Mouse (Mus musculus) lung, adult 2 months (tissue): ENCODE results near the gene Rad23a.

Experiments used
- CTCF ChIP-seq: fragments of 200-500 bp; IDR thresholded peaks from 2 replicates; pipeline ENCODE4 v1.5.1; 2011; ENCODE audit warnings: mild to moderate bottlenecking, low read length, control low read depth; ENCODE audit not compliant: insufficient read depth
- POLR2A ChIP-seq: fragments of 200-500 bp; IDR thresholded peaks from 2 replicates; pipeline ENCODE4 v1.6.1; 2011; ENCODE audit warnings: low read depth, mild to moderate bottlenecking, control low read depth, low read length, borderline replicate concordance; ENCODE audit errors: extremely low read depth

DNA sequence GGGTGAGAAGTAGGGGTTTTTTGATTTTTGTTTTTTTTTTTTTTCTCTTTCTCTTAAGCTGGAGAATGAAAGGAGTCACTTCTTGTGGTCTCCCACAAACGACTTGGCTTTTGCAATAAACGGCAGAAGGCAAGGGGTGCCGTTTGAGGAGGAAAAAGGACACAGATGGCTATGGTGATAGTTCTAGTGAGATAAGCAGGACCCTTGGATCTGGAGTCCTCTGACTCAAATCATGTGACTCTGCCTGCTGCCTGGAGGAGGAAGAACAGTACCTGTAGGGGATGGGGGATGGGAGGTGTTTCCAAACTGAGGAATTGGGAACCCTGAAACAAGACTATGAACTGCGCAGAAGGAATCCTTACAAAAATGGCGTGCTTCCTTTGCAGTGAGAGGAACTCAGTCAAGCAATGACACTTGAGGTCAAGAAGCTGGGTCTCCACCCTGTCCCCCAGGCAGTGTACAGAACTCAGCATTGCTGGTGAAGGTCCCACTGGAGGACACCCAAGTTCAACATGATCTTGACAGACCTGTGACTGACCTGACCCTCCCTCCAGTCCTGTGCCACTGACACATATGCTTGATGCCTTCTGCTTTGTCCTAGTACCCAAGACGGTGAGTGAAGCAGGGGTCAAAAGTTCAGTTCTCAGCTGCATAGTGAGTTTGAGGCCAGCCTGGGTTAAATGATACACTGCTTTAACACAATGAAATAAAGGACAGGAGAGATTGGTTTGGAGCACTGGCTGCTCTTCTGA is 7.4 kb upstream of the Rad23a start:
- TF ChIP-seq CTCF (no peak), POLR2A (no peak)
